Mouse (Mus musculus): ENCODE measurements around the gene Syne1.

- TF ChIP-seq EP300 (optimal IDR thresholded peaks at IDR 0.05) (no peak), CTCF (IDR thresholded peaks at IDR 0.05; ENCODE audit: low read depth) (no peak)
These were observed 495.0 kb downstream of the Syne1 start for GRCm38 (mm10) chr10:5056243-5056735.
